8 mouse cellular contexts compared by ENCODE assay signal in the genomic region with DNA sequence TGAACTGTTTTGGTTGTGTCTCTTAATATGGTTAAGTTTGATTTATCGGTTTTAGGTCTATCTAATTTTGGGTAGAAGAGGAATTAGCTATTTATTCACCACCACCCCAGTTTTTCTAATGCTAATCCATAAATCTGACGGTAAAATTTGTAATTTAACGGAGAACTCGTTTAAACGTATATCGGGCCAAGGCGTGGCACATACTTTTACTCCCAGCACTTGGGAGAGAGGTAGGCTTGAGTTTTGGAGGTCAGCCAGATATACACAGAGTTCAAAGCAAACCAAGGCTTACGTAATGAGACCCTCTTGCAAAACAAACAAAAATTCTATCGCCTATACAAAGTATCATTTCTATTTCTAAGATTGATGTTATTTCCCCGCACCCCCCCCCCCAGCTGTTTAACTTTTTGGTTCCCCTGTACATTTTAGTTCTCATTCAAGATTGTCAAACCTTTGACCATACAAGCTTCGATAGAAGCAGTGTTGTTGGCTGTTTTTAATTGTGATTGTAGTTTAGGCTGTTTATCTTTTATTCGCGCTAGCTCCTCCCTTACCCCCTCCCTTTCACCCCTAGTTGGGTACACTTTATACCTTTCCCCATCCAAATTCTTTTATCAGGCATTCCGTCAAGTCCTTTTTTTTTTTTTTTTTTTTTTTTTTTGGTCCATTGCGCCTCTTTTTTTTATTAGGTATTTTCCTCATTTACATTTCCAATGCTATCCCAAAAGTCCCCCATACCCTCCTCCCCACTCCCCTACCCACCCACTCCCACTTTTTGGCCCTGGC. TPM values are rescaled to one million over a fixed set of nuclear protein-coding genes. Genes with fewer than 3 reads are reported as not detected.
A peak's percentile ranks its signal among the peaks of the same experiment; 100 is the strongest.
DNase-seq lines count a peak whose midpoint lies in the region; ATAC-seq and TF ChIP-seq lines count a peak whose summit lies in the region.

No protein-coding gene starts in this region.

- H3K27ac ChIP-seq in spleen, adult 2 months (ENCODE audit: insufficient read depth, low read length), result no peak overlapping the region; the same call in 1 of the 2 replicates
- H3K27ac ChIP-seq in embryonic fibroblast, embryonic 13.5 days (ENCODE audit: insufficient read depth, low read length), result 0 out of 2 replicates have a peak overlapping the region, but pooled peaks have one; percentile 97
- peak overlapping the region; percentile 100 for H3K27ac ChIP-seq in kidney, embryonic 16.5 days (ENCODE audit: low read length)
- H3K27ac ChIP-seq in midbrain, embryonic 12.5 days (replicated peaks), result no peak overlapping the region; the same call in 1 of the 2 replicates

- H3K4me2 ChIP-seq in kidney, embryonic 16.5 days (replicated peaks; ENCODE audit: low read depth, low read length), result peak overlapping the region; percentile 61
- peak overlapping the region; percentile 63 for H3K4me2 ChIP-seq in midbrain, embryonic 12.5 days (replicated peaks)

- H3K27me3 ChIP-seq in spleen, adult 2 months (ENCODE audit: control insufficient read depth, insufficient read depth, low read length), result no peaks in the 10 kb centered on the region
- H3K27me3 ChIP-seq in kidney, embryonic 16.5 days (ENCODE audit: insufficient read depth, low read length), result no peaks in the 10 kb centered on the region
- no peaks in the 10 kb centered on the region for H3K27me3 ChIP-seq in midbrain, embryonic 12.5 days

- peak overlapping the region; percentile 92 for H3K9ac ChIP-seq in kidney, embryonic 16.5 days (replicated peaks; ENCODE audit: low read length)
- peak overlapping the region; percentile 85 for H3K9ac ChIP-seq in midbrain, embryonic 12.5 days (replicated peaks)

- no peaks in the 10 kb centered on the region for H3K36me3 ChIP-seq in spleen, adult 2 months (ENCODE audit: control insufficient read depth, insufficient read depth, low read length)
- no peaks in the 10 kb centered on the region for H3K36me3 ChIP-seq in kidney, embryonic 16.5 days (ENCODE audit: insufficient read depth, low read length)
- H3K36me3 ChIP-seq in midbrain, embryonic 12.5 days, result no peaks in the 10 kb centered on the region; the same call in 1 of the 2 replicates

- H3K9me3 ChIP-seq in kidney, embryonic 16.5 days (ENCODE audit: low read length), result no peaks in the 10 kb centered on the region
- H3K9me3 ChIP-seq in midbrain, embryonic 12.5 days, result no peaks in the 10 kb centered on the region

- peaks cover 15% of the 10 kb centered on the region for H3K4me1 ChIP-seq in spleen, adult 2 months (ENCODE audit: control insufficient read depth, insufficient read depth, insufficient read length)
- peaks cover 2% of the 10 kb centered on the region; the same call in 1 of the 2 replicates for H3K4me1 ChIP-seq in embryonic fibroblast, embryonic 13.5 days (ENCODE audit: control insufficient read depth, insufficient read depth, low read length)
- H3K4me1 ChIP-seq in kidney, embryonic 16.5 days (ENCODE audit: insufficient read depth, low read length), result peaks cover 18% of the 10 kb centered on the region
- peaks cover 26% of the 10 kb centered on the region for H3K4me1 ChIP-seq in midbrain, embryonic 12.5 days

- TF ChIP-seq CTCF in spleen, adult 2 months (IDR thresholded peaks at IDR 0.05; ENCODE audit: extremely low read depth, insufficient read depth, insufficient read length, insufficient replicate concordance), result no peak
- TF ChIP-seq CTCF in embryonic fibroblast, embryonic 13.5 days (IDR thresholded peaks at IDR 0.05; ENCODE audit: borderline replicate concordance, insufficient read depth, low read length), result no peak

- DNase-seq in spleen, adult 2 months (ENCODE audit: low read depth in 1 of 2, low spot score in 2 of 2), result no peak
- no peak for DNase-seq in spleen, adult 18-20 months
- DNase-seq in frontal cortex, postnatal 14 days (ENCODE audit: low spot score in 2 of 2), result no peak
- DNase-seq in frontal cortex, postnatal 25 days (ENCODE audit: low spot score in 2 of 2), result no peak

- TF ChIP-seq POLR2A in spleen, adult 2 months (IDR thresholded peaks at IDR 0.05; ENCODE audit: low read depth, low read length), result no peak
- TF ChIP-seq POLR2A in embryonic fibroblast, embryonic 13.5 days (IDR thresholded peaks at IDR 0.05; ENCODE audit: low read depth, low read length), result no peak

- peak overlapping the region; percentile 98 for H3K4me3 ChIP-seq in spleen, adult 2 months (ENCODE audit: extremely low read depth, insufficient read depth, insufficient read length)
- peak overlapping the region; percentile 94 for H3K4me3 ChIP-seq in embryonic fibroblast, embryonic 13.5 days (ENCODE audit: insufficient read depth, low read length)
- peak overlapping the region; percentile 97 for H3K4me3 ChIP-seq in kidney, embryonic 16.5 days (ENCODE audit: low read length)
- peak overlapping the region; percentile 89 for H3K4me3 ChIP-seq in midbrain, embryonic 12.5 days

- ATAC-seq in kidney, embryonic 16.5 days (ENCODE audit: low FRiP score, low TSS enrichment), result no peak
- no peak for ATAC-seq in midbrain, embryonic 12.5 days (ENCODE audit: low FRiP score, low read depth)
- no peak for ATAC-seq in cerebellum, adult (ENCODE audit: insufficient number of reproducible peaks, low FRiP score, low TSS enrichment)

- WGBS in spleen, adult 2 months, result 18% methylated on average over 15 of the region's 15 CpGs
- 17% methylated on average over 15 of the region's 15 CpGs for WGBS in kidney, embryonic 16.5 days
- 30% methylated on average over 14 of the region's 15 CpGs for whole genome bisulfite sequencing in midbrain, embryonic 12.5 days

RNA-seq across cellular contexts. Expression of a gene that starts 1.5 kb away (rescaled TPM):
- polyA plus RNA-seq in spleen, adult 2 months (2012; rRNA removed), result 24.0 and 26.5 TPM in 2 replicates
- polyA plus RNA-seq in embryonic fibroblast, embryonic 13.5 days (2011; ENCODE audit: insufficient read length, low read depth, missing spikeins), result 88.1 and 105 TPM in 2 replicates
- 78.5 and 80.0 TPM in 2 replicates for polyA plus RNA-seq in kidney, embryonic 16.5 days (2015; fragmentation: Nextera tagmentation; extraction: Ambion mirVana)
- polyA plus RNA-seq in midbrain, embryonic 12.5 days (2016; fragmentation: Nextera tagmentation; extraction: Ambion mirVana), result 91.3 and 92.7 TPM in 2 replicates

Comparison
In these comparisons a context has a peak if more than half of its experiments do, and no peak if none do; other contexts are left out.
1. H3K27ac ChIP-seq: peak in embryonic fibroblast, embryonic 13.5 days (single experiment) and kidney, embryonic 16.5 days (single experiment); none in spleen, adult 2 months (single experiment) and midbrain, embryonic 12.5 days (single experiment).
2. Peak in every context shown above with its lines, with median percentiles within 50 percentile points of each other: H3K4me3 ChIP-seq.